Mouse (Mus musculus) stomach, postnatal 0 days (tissue): Measurements from ENCODE around the gene Thsd4. TPM values are rescaled to one million over a fixed set of nuclear protein-coding genes. Genes with fewer than 3 reads are reported as not detected.

Source experiments
- ATAC-seq: fragments of 200-750 bp; cut with Nextera tagmentation; 2 replicates; pipeline ENCODE4 v1.8.0; 2017; ENCODE audit not compliant: low FRiP score, low TSS enrichment
- DNase-seq: peaks from one replicate; pipeline ENCODE4 v3.0.0-alpha.2; 2016; ENCODE audit warnings: low spot score
- H3K27ac ChIP-seq: fragments of 300-500 bp; sonication (generic); replicated peaks from 2 replicates; pipeline ENCODE4 v1.5.1; 2014; ENCODE audit warnings: mild to moderate bottlenecking, control low read depth
- H3K27me3 ChIP-seq: fragments of 300-500 bp; sonication (generic); 2 replicates; pipeline ENCODE4 v1.6.1; 2014; ENCODE audit warnings: low read length; ENCODE audit not compliant: control insufficient read depth, insufficient read depth
- H3K36me3 ChIP-seq: fragments of 300-500 bp; sonication (generic); 2 replicates; pipeline ENCODE4 v1.6.1; 2014; ENCODE audit warnings: low read length, mixed read lengths; ENCODE audit not compliant: control insufficient read depth, insufficient read depth
- H3K4me1 ChIP-seq: fragments of 300-500 bp; sonication (generic); replicated peaks from 2 replicates; pipeline ENCODE4 v1.6.1; 2014; ENCODE audit warnings: antibody characterized with exemption; ENCODE audit not compliant: control insufficient read depth, insufficient read depth
- H3K4me2 ChIP-seq: fragments of 300-500 bp; sonication (generic); replicated peaks from 2 replicates; pipeline ENCODE4 v1.6.1; 2014; ENCODE audit warnings: low read depth, mild to moderate bottlenecking, control low read depth, moderate library complexity
- H3K4me3 ChIP-seq: fragments of 300-500 bp; sonication (generic); 2 replicates; pipeline ENCODE4 v1.5.1; 2014; ENCODE audit warnings: low read depth, low read length, control low read depth
- H3K9ac ChIP-seq: fragments of 300-500 bp; sonication (generic); 2 replicates; pipeline ENCODE4 v1.6.1; 2014; ENCODE audit warnings: mild to moderate bottlenecking, low read length, control low read depth, mixed read lengths
- H3K9me3 ChIP-seq: fragments of 300-500 bp; sonication (generic); 2 replicates; pipeline ENCODE4 v1.6.1; 2016; ENCODE audit warnings: low read length; ENCODE audit not compliant: control insufficient read depth
- CTCF ChIP-seq: IDR thresholded peaks from 2 replicates; pipeline ENCODE4 v1.5.1; 2016; ENCODE audit warnings: antibody characterized with exemption, low read depth, mild to moderate bottlenecking, moderate library complexity
- EP300 ChIP-seq: optimal IDR thresholded peaks from 2 replicates; pipeline ENCODE3; 2016; ENCODE audit warnings: antibody characterized with exemption
- WGBS: fragments of 180-500 bp; shearing (Covaris S2); extraction: QIAGEN DNeasy Blood & Tissue Kit; methylation state at CpG from one replicate; pipeline ENCODE4 v1.1.7; 2014; 5-methylcytosine and 5-hydroxymethylcytosine counted together
- polyA plus RNA-seq: library from polyadenylated mRNA; unstranded; fragments of >200 nt; fragmentation: Nextera tagmentation; extraction: Ambion mirVana; gene quantifications from 2 replicates; pipeline ENCODE4 v1.2.1, GENCODE M21; 2015

The Thsd4 gene
- polyA plus RNA-seq, 1 experiment from 2014 or later, result 10.7 TPM

- peaks cover 9% of the 10 kb centered on the region for H3K4me1 ChIP-seq
- no peak for ATAC-seq
- TF ChIP-seq EP300, result no peak
- TF ChIP-seq CTCF, result no peak
- H3K4me2 ChIP-seq, result no peak overlapping the region
- H3K4me3 ChIP-seq, result no peak overlapping the region
- DNase-seq, result no peak
- no peaks in the 10 kb centered on the region for H3K36me3 ChIP-seq
- no peaks in the 10 kb centered on the region for H3K27me3 ChIP-seq
- no peaks in the 10 kb centered on the region for H3K9me3 ChIP-seq
- WGBS, result 84% methylated on average over 7 of the region's 7 CpGs
- no peak overlapping the region for H3K27ac ChIP-seq
- no peak overlapping the region for H3K9ac ChIP-seq
Measured at GRCm38 (mm10) chr9:60312670-60313069, 209.2 kb downstream of the Thsd4 start.

- no peak overlapping the region for H3K4me2 ChIP-seq
- H3K9ac ChIP-seq, result no peak overlapping the region
- H3K4me1 ChIP-seq, result peaks cover 7% of the 10 kb centered on the region
- DNase-seq, result no peak
- no peak overlapping the region for H3K4me3 ChIP-seq
- 54% methylated on average over 10 of the region's 10 CpGs for WGBS
- TF ChIP-seq EP300, result no peak
- TF ChIP-seq CTCF, result no peak
- 0 out of 2 replicates have a peak overlapping the region, but pooled peaks have one; percentile 35 for H3K27ac ChIP-seq
- ATAC-seq, result no peak
- no peaks in the 10 kb centered on the region for H3K9me3 ChIP-seq
- no peaks in the 10 kb centered on the region for H3K27me3 ChIP-seq
- no peaks in the 10 kb centered on the region for H3K36me3 ChIP-seq
Measured at GRCm38 (mm10) chr9:60311594-60312128, 210.2 kb downstream of the Thsd4 start.

- Histone ChIP-seq H3K27me3 (no peaks in the 10 kb centered on the region), H3K27ac (peak overlapping the region; percentile 84; the same call in 1 of the 2 replicates), H3K4me2 (no peak overlapping the region), H3K9ac (no peak overlapping the region), H3K36me3 (no peaks in the 10 kb centered on the region), H3K4me1 (peaks cover 7% of the 10 kb centered on the region), H3K9me3 (no peaks in the 10 kb centered on the region), H3K4me3 (no peak overlapping the region)
- no peak for ATAC-seq
- DNase-seq, result no peak
- WGBS, result 64% methylated on average over 8 of the region's 8 CpGs
- no peak for TF ChIP-seq CTCF
Measured at GRCm38 (mm10) chr9:60310741-60311317, 211.0 kb downstream of the Thsd4 start.

- Histone ChIP-seq H3K36me3 (no peaks in the 10 kb centered on the region), H3K27ac (peak overlapping the region; percentile 84), H3K4me1 (peaks cover 7% of the 10 kb centered on the region), H3K9me3 (no peaks in the 10 kb centered on the region), H3K4me2 (no peak overlapping the region), H3K4me3 (no peak overlapping the region), H3K27me3 (no peaks in the 10 kb centered on the region), H3K9ac (no peak overlapping the region)
- ATAC-seq, result peak; percentile 54; the same call in 1 of the 2 replicates
- no peak for DNase-seq
- WGBS, result 41% methylated on average over 16 of the region's 16 CpGs
- no peak for TF ChIP-seq EP300
- TF ChIP-seq CTCF, result no peak
Measured at GRCm38 (mm10) chr9:60309786-60310711, 211.8 kb downstream of the Thsd4 start.

- H3K9ac ChIP-seq, result no peak overlapping the region
- H3K4me1 ChIP-seq, result peaks cover 7% of the 10 kb centered on the region
- 73% methylated on average over 4 of the region's 4 CpGs for WGBS
- no peaks in the 10 kb centered on the region for H3K9me3 ChIP-seq
- DNase-seq, result no peak
- no peaks in the 10 kb centered on the region for H3K27me3 ChIP-seq
- H3K4me2 ChIP-seq, result no peak overlapping the region
- H3K27ac ChIP-seq, result no peak overlapping the region
- no peak for TF ChIP-seq EP300
- TF ChIP-seq CTCF, result no peak
- H3K36me3 ChIP-seq, result no peaks in the 10 kb centered on the region
- no peak for ATAC-seq
- no peak overlapping the region for H3K4me3 ChIP-seq
Measured at GRCm38 (mm10) chr9:60308182-60308581, 213.7 kb downstream of the Thsd4 start.

- H3K27ac ChIP-seq, result no peak overlapping the region
- H3K4me3 ChIP-seq, result no peak overlapping the region
- TF ChIP-seq CTCF (no peak), EP300 (no peak)
- H3K36me3 ChIP-seq, result no peaks in the 10 kb centered on the region
- DNase-seq (no peak), ATAC-seq (no peak)
- peaks cover 7% of the 10 kb centered on the region for H3K4me1 ChIP-seq
- H3K27me3 ChIP-seq, result no peaks in the 10 kb centered on the region
- no peak overlapping the region for H3K4me2 ChIP-seq
- H3K9ac ChIP-seq, result no peak overlapping the region
- 78% methylated on average over 5 of the region's 5 CpGs for WGBS
- H3K9me3 ChIP-seq, result no peaks in the 10 kb centered on the region
Measured at GRCm38 (mm10) chr9:60307469-60307868, 214.4 kb downstream of the Thsd4 start.
